Mouse (Mus musculus) midbrain, postnatal 0 days (tissue): ENCODE measurements around the gene Mrpl52. TPM values are rescaled to one million over a fixed set of nuclear protein-coding genes. Genes with fewer than 3 reads are reported as not detected.

Source experiments
- ATAC-seq: fragments of 200-750 bp; cut with Nextera tagmentation; 2 replicates; pipeline ENCODE4 v1.8.0; 2017; ENCODE audit warnings: moderate number of reproducible peaks, mild to moderate bottlenecking, moderate TSS enrichment, moderate library complexity; ENCODE audit not compliant: low FRiP score
- DNase-seq: peaks from one replicate; pipeline ENCODE4 v3.0.0-alpha.2; 2015; ENCODE audit warnings: low spot score
- H3K27ac ChIP-seq: fragments of 300-500 bp; sonication (generic); 2 replicates; pipeline ENCODE4 v1.5.1; 2014; ENCODE audit warnings: low read depth, mild to moderate bottlenecking, low read length, mixed read lengths
- H3K27me3 ChIP-seq: fragments of 300-500 bp; sonication (generic); 2 replicates; pipeline ENCODE4 v1.6.1; 2014; ENCODE audit warnings: low read length, control low read depth, mixed read lengths; ENCODE audit not compliant: insufficient read depth
- H3K36me3 ChIP-seq: fragments of 300-500 bp; sonication (generic); 2 replicates; pipeline ENCODE4 v1.6.1; 2014; ENCODE audit warnings: low read length, control low read depth, mixed read lengths; ENCODE audit not compliant: insufficient read depth
- H3K4me1 ChIP-seq: fragments of 300-500 bp; sonication (generic); 2 replicates; pipeline ENCODE4 v1.6.1; 2014; ENCODE audit warnings: mild to moderate bottlenecking, control low read depth, antibody characterized with exemption, low read length, mixed read lengths; ENCODE audit not compliant: insufficient read depth
- H3K4me2 ChIP-seq: fragments of 300-500 bp; sonication (generic); 2 replicates; pipeline ENCODE4 v1.6.1; 2014; ENCODE audit warnings: low read depth, mild to moderate bottlenecking, low read length, mixed read lengths; ENCODE audit not compliant: poor library complexity, severe bottlenecking
- H3K4me3 ChIP-seq: fragments of 300-500 bp; sonication (generic); 2 replicates; pipeline ENCODE4 v1.5.1; 2014; ENCODE audit warnings: low read depth, mild to moderate bottlenecking, low read length, moderate library complexity
- H3K9ac ChIP-seq: fragments of 300-500 bp; sonication (generic); replicated peaks from 2 replicates; pipeline ENCODE4 v1.6.1; 2014; ENCODE audit warnings: mild to moderate bottlenecking, low read length, moderate library complexity, mixed read lengths; ENCODE audit not compliant: poor library complexity, severe bottlenecking
- H3K9me3 ChIP-seq: fragments of 300-500 bp; sonication (generic); 2 replicates; pipeline ENCODE4 v1.6.1; 2016; ENCODE audit warnings: low read length, control low read depth
- CTCF ChIP-seq: IDR thresholded peaks from 2 replicates; pipeline ENCODE4 v1.5.1; 2016; ENCODE audit warnings: antibody characterized with exemption, mild to moderate bottlenecking
- WGBS: fragments of 180-500 bp; shearing (Covaris S2); extraction: QIAGEN DNeasy Blood & Tissue Kit; methylation state at CpG from one replicate; pipeline ENCODE4 v1.1.7; 2014; 5-methylcytosine and 5-hydroxymethylcytosine counted together
- polyA plus RNA-seq: library from polyadenylated mRNA; unstranded; fragments of >200 nt; fragmentation: Nextera tagmentation; extraction: Ambion mirVana; gene quantifications from 2 replicates; pipeline ENCODE4 v1.2.1, GENCODE M21; 2015
- total RNA-seq: library from RNA; depleted of rRNA; stranded (reverse); fragments of >200 nt; gene quantifications from 2 replicates; pipeline ENCODE4 v1.2.3, GENCODE M21; 2014

The Mrpl52 gene
- total and polyA plus RNA-seq, 2 experiments from 2014 or later = 104 to 303 TPM

DNA sequence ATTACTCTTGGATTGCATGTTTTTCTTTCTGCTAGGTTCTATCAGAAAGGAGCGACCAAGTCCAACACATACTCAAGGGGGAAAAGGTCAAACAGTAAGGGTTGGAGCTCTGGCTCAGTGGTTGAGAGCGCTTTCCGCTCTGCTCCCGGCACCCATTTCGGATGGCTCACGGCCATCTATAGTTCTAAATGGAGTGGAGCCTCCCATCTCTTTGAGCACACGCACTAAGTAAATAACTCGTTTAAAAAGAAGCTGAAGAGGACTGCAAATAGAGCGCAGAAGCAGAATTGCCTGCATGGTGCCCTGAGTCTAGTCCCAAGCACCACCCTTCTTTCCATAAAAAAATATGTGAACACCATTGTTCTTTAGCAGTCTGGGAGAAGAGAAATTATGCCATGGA lies 26.9 kb downstream of the Mrpl52 start:
- no peak overlapping the region for H3K4me2 ChIP-seq

DNA sequence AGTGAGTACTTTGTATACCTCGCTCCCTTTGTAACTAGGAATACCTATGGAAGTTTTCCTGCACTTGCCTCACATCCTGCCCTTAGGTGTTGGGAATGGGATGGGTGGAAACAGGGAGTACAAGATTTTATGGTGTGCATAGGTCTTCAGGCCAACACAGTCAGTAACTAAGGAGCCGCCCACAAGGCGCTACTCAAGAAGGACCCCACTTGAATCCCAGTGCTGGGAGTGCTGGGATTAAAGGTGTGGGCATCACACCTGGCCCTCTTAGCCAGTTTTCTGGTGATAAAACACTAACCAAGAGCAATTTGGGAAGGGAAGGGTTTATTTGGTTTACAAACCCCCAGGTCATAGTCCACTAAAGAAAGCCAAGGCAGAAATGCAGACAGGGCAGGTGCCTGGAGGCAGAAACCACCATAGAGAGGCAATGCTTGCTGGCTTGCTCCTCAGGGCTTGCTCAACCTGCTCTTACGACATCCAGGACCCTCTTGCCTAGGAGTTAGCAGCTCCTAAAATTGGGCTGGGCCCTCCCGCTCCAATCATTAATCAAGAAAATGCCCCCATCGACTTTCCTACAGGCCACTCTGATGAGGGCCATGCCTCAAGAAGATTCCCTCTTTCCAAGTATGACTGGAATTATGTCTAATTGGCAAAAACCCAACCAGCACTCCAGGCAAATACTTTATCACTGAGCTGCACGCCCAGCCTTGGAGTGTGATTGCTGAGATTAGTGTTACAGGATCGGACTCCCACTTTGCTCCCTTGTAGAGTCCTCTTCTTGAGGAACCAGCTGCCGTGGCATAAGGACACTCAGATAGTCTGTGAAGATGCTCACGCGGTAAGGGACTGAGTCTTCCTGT lies 28.2 kb downstream of the Mrpl52 start:
- TF ChIP-seq CTCF = no peak
- H3K4me3 ChIP-seq = no peak overlapping the region
- DNase-seq (no peak), ATAC-seq (no peak)
- H3K9me3 ChIP-seq = no peaks in the 10 kb centered on the region
- no peaks in the 10 kb centered on the region for H3K4me1 ChIP-seq
- H3K9ac ChIP-seq = no peak overlapping the region
- H3K27me3 ChIP-seq = no peaks in the 10 kb centered on the region
- H3K4me2 ChIP-seq = no peak overlapping the region
- no peak overlapping the region for H3K27ac ChIP-seq
- 84% methylated on average over 11 of the region's 11 CpGs for WGBS
- no peaks in the 10 kb centered on the region for H3K36me3 ChIP-seq

More for the DNA sequence above, 26.9 kb downstream of the Mrpl52 start:
- Histone ChIP-seq H3K27ac (no peak overlapping the region), H3K9ac (no peak overlapping the region), H3K36me3 (no peaks in the 10 kb centered on the region), H3K4me1 (no peaks in the 10 kb centered on the region), H3K4me3 (no peak overlapping the region), H3K27me3 (no peaks in the 10 kb centered on the region), H3K9me3 (no peaks in the 10 kb centered on the region)
- TF ChIP-seq CTCF = no peak
- 91% methylated on average over 9 of the region's 9 CpGs for WGBS
- DNase-seq (no peak), ATAC-seq (no peak)

DNA sequence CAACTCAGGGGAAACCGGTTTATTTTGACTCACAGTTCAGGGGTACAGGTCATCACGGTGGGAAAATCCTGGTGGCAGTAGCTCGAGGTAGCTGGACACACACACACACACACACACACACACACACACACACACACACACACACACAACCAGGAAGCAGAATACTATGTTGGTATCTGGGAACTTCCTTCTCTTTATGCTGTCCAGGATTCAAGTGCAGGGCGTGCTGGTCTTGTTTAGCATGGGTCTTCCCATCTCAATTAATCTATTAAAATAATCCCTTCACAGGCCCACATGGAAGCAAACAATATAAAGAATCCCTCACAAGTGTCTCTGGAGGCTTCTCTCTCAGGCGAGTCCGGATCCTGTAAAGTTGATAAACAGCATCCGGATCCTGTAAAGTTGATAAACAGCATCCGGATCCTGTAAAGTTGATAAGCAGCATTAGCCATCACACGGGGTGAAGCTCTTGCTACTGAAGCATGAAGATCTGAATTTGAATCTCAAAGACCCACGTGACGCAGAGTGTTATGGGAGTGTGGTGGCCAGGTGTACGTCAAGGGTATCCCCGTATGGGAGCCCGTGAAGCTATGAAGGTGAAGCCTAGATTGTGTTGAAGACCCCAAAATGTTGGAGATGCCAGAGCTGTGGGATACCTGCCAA lies 31.3 kb downstream of the Mrpl52 start:
- no peak for TF ChIP-seq CTCF
- no peak for ATAC-seq
- DNase-seq = no peak
- Histone ChIP-seq H3K9me3 (no peaks in the 10 kb centered on the region), H3K36me3 (no peaks in the 10 kb centered on the region), H3K4me2 (no peak overlapping the region), H3K4me3 (no peak overlapping the region), H3K27ac (no peak overlapping the region), H3K27me3 (no peaks in the 10 kb centered on the region), H3K4me1 (no peaks in the 10 kb centered on the region), H3K9ac (no peak overlapping the region)
- WGBS = 89% methylated on average over 14 of the region's 14 CpGs

DNA sequence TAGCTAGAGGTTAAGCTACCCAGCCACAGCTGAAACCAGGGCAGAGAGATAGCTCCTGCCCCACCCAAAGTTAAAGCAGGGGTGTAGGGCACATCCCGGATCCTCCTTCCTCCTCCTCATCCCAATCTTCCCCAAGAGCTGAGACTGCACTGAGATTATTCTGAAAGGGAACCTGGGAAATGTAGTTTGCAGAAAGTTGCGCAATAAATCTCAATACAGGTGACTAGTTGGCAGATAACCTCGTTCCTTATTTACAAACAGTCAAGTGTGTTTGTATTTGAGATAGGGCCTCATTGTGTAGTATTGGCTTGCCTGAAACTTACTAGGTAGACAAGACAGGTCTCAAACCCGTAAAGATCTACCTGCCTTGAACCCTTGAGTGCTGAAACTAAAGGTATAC lies 35.4 kb downstream of the Mrpl52 start:
- H3K27me3 ChIP-seq = no peaks in the 10 kb centered on the region
- no peak for DNase-seq

DNA sequence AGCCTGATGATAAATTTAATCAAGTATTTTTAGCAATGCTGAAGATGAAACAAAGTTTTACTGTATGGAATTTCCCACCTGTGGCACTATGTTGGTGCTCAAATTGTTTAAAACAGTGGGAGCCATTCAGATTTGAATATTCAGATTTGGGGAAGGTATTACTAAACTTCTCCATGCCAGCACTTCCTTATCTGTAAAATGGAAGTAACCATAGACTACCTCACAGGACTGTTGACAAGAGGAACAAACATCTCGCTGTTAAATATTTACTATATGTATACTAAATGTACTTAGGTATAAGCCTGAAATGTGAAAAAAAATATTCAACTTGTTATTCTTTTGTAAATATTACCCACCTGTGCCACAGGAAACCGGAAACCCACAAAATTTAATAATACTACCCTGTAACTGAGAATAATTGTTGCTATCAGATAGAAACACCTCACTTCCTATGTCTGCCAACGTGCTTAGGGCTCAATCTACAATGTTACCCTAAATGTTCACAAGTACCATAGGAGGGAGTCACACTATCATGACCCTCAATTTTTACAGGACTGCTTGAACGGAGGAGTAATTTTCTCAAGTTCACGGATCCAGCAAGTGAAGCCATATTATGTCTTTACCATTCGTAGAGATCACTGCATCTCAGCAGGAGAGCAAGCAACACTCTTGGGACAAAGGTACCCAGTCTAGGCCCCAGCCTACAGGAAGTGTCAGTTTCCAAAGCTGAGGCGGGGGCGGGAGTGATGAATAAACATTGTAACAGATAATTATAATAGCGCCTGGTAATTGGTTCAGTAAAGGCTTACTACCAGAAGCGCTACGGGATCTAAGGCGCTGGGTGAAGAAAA lies 36.6 kb downstream of the Mrpl52 start:
- TF ChIP-seq CTCF = no peak
- peak overlapping the region; percentile 53 for H3K9ac ChIP-seq
- no peaks in the 10 kb centered on the region for H3K27me3 ChIP-seq
- DNase-seq (no peak), ATAC-seq (peak; percentile 14; the same call in 1 of the 2 replicates)
- peaks cover 7% of the 10 kb centered on the region; the same call in 1 of the 2 replicates for H3K36me3 ChIP-seq
- peak overlapping the region; percentile 50 for H3K4me3 ChIP-seq
- 0 out of 2 replicates have a peak overlapping the region, but pooled peaks have one; percentile 2 for H3K27ac ChIP-seq
- 14% methylated on average over 12 of the region's 12 CpGs for WGBS
- H3K9me3 ChIP-seq = no peaks in the 10 kb centered on the region
- no peaks in the 10 kb centered on the region for H3K4me1 ChIP-seq
- peak overlapping the region; percentile 85 for H3K4me2 ChIP-seq

More for the DNA sequence above, 35.4 kb downstream of the Mrpl52 start:
- ATAC-seq = no peak
- Histone ChIP-seq H3K27ac (no peak overlapping the region), H3K36me3 (no peaks in the 10 kb centered on the region), H3K9me3 (no peaks in the 10 kb centered on the region), H3K4me1 (no peaks in the 10 kb centered on the region), H3K4me2 (no peak overlapping the region), H3K9ac (no peak overlapping the region), H3K4me3 (no peak overlapping the region)
- no peak for TF ChIP-seq CTCF
- WGBS = 79% methylated on average over 4 of the region's 4 CpGs
